Mouse (Mus musculus): ENCODE results near the gene Zfp553. TPM values are rescaled to one million over a fixed set of nuclear protein-coding genes. Genes with fewer than 3 reads are reported as not detected.

Gene Zfp553
- total RNA-seq, 2 experiments from 2014 or later: 2.9 to 10.0 TPM

DNA sequence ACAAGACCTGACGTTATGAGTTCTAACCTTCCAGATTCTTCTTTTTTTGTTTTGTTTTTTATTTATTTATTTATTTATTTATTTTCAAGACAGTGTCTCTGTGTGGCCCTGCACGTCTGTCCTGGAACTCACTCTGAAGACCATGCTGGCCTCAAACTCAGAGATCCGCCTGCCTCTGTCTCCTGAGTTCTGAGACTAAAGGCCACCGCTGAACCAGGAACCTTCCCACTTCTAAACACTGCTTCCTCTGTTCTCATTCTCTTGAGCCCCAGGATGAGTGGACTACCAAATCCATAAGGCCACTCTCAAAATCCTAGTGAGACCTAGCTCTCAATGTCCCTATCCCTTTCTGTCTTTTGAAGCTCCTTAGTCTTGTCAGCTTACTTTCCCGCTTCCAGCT lies 23.0 kb upstream of the Zfp553 start:
- ATAC-seq (replicated peaks; ENCODE audit: low FRiP score, poor library complexity, severe bottlenecking): no peak

- no peak for ATAC-seq (replicated peaks; ENCODE audit: low FRiP score, poor library complexity, severe bottlenecking)
These were observed 22.6 kb upstream of the Zfp553 start for GRCm38 (mm10) chr7:127210266-127210665.

GRCm38 (mm10) chr7:127211014-127211745 lies 21.7 kb upstream of the Zfp553 start:
- ATAC-seq (replicated peaks; ENCODE audit: low FRiP score, poor library complexity, severe bottlenecking): no peak

DNA sequence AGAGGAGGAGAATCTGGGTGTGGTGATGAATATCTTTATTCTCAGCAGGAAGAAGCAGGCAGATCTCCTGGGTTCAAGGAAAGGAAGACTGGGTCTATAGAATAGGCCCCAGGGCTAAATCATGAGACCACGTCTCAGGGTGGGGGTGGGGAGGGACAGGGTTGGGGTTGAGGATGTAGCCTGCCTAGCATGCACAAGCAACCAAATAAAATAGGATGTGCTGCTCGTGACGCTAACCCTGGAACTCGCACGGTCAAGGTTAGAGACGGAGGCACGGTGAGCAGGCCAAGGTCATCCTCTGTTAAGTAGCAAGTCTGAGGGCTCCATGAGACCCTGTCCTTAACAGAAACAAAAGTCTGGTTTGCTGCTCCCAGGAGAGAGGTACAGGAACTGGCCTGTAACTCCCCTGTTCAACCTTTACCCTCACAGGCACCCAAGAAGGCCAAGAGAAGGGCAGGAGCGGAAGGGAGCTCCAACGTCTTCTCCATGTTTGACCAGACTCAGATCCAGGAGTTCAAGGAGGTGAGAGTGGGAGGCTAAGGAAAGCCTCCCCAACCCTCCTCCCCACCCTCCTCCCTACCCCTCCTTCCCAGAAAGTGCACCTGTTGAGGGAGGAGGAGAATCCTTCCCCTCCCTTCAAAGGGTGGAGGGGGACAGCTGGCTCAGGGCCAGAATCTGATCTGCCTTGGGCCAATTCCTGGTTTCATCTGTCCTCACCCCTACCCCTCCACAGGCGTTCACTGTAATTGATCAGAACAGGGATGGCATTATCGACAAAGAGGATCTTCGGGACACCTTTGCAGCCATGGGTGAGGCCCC lies 20.2 kb upstream of the Zfp553 start:
- no peak for ATAC-seq (replicated peaks; ENCODE audit: low FRiP score, poor library complexity, severe bottlenecking)

- no peak for ATAC-seq (replicated peaks; ENCODE audit: low FRiP score, poor library complexity, severe bottlenecking)
These were observed 19.4 kb upstream of the Zfp553 start for GRCm38 (mm10) chr7:127213485-127213884.

GRCm38 (mm10) chr7:127213930-127214329 lies 18.9 kb upstream of the Zfp553 start:
- no peak for ATAC-seq (replicated peaks; ENCODE audit: low FRiP score, poor library complexity, severe bottlenecking)

DNA sequence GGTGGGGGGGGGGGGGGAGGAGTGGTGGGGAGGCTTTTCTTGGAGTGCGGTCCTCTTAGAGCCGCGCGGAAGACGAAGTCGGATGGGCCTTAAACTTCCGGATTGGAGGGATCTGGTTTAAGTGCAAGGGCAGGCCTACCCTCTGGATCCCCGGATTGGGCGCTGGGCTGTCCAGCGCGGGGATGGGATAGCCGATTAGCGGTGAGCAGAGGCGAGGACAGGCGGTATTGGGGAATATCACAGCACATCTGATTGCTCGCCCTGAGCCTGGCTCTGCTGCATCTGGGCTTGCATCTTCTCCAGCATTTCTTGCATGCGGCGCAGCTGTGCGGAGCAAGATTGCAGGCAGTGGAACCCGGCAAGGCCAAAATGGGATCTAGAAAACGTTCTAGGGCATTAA lies 18.3 kb upstream of the Zfp553 start:
- no peak for ATAC-seq (replicated peaks; ENCODE audit: low FRiP score, poor library complexity, severe bottlenecking)

DNA sequence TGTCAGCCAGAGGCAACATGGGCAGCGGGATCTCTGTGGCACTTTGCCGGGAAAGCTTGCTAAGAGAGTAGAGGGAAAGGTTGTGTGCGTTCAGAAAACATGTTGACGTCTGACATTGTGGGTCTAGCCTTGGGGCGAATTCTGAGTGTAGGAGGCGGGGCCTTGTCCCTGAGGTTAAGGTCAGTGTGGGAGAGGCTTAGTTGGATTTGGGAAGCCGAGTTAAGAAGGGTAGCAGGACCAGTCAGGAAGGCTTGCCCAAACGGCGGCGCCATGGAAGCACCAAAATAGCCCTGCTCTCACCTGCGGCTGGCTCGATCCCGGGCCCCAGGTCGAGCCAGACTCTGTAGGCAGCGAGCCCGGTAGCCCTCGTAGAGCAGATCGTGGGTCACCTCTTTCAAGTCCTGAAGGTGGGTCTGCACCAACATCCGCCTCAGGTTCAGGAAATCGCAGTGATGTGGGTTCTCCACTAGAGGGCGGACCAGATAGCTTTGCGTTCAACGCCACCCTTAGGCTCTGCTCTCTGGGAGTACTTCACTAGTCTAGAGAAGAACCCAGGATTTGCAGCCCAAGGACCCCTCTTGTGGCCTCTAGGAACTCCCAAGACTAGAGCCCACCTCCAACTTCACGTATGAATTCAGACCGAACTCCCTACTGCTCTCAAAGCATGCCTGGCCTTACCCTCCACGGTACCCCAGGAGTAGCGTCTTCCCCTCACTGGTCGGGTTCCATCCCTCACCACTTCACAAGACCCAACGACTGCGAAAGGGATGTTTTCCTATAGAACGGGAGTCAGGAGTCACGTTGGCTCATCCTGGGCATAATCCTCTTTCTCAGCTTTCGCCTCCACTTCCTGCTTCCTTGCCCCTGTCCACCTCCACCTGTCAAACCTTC lies 17.6 kb upstream of the Zfp553 start:
- peak; percentile 72 for ATAC-seq (replicated peaks; ENCODE audit: low FRiP score, poor library complexity, severe bottlenecking)

GRCm38 (mm10) chr7:127216307-127216706 lies 16.6 kb upstream of the Zfp553 start:
- no peak for ATAC-seq (replicated peaks; ENCODE audit: low FRiP score, poor library complexity, severe bottlenecking)

DNA sequence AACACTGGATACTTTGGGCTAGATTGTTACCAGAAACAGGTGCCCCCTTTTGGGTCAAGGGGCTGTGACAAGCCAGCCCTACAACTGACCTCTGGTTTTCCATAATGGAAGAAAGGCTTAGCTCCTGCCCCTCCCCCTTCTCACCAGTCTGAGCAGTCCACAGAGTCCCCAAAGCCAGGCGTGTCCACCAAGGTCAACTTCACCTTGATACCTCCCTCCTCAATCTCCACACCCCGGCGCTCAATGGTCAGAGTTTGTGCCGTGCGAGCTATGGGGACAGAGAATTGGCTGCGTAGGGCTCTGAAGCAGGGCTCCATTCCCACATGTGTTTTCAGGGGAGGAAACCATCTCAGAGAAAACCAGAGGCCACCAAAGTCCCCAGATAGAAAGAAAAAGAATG lies 15.4 kb upstream of the Zfp553 start:
- ATAC-seq (replicated peaks; ENCODE audit: low FRiP score, poor library complexity, severe bottlenecking): no peak

GRCm38 (mm10) chr7:127217901-127218642 lies 14.8 kb upstream of the Zfp553 start:
- ATAC-seq (replicated peaks; ENCODE audit: low FRiP score, poor library complexity, severe bottlenecking): no peak

GRCm38 (mm10) chr7:127218670-127219069 lies 14.2 kb upstream of the Zfp553 start:
- peak; percentile 65 for ATAC-seq (replicated peaks; ENCODE audit: low FRiP score, poor library complexity, severe bottlenecking)

DNA sequence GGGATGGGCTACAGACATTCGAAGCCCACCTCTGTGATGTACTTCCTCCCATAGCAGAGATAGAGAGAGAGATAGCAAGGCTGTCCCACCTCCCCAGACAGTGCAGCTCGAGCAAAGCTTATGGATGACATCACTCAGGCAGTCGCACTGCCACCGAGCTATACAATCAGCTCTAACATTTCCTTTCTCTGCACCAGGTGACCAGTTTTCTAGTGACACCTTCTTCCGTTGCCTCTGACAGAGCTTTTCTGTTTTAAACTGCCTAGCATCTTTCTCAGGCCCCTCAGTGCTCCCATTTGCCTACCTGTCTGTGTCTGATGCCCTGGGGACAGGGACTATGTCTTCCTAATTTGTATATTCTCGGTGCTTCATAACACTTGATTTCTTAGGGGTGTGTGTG lies 12.4 kb upstream of the Zfp553 start:
- ATAC-seq (replicated peaks; ENCODE audit: low FRiP score, poor library complexity, severe bottlenecking): no peak

DNA sequence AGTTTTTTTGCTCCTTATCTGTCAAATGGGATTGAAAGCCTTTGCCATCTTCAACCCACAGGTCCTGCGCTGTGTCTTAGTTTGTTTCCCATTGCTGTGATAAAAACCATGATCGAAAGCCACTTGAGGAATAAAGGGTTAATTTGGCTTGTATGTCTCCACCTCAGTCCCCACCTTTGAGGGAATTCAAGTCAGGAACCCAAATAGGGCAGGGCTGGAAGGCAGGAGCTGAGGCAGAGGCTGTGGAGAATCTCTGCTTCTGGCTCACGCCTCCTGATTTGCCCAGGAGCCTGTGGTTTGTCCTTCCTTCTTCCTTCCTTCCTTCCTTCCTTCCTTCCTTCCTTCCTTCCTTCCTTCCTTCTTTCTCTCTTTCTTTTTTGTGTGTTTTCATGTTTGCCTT lies 9.8 kb upstream of the Zfp553 start:
- ATAC-seq (replicated peaks; ENCODE audit: low FRiP score, poor library complexity, severe bottlenecking): no peak

- peak; percentile 68 for ATAC-seq (replicated peaks; ENCODE audit: low FRiP score, poor library complexity, severe bottlenecking)
These were observed 9.1 kb upstream of the Zfp553 start for GRCm38 (mm10) chr7:127223515-127224478.

GRCm38 (mm10) chr7:127224616-127225015 lies 8.2 kb upstream of the Zfp553 start:
- no peak for ATAC-seq (replicated peaks; ENCODE audit: low FRiP score, poor library complexity, severe bottlenecking)

DNA sequence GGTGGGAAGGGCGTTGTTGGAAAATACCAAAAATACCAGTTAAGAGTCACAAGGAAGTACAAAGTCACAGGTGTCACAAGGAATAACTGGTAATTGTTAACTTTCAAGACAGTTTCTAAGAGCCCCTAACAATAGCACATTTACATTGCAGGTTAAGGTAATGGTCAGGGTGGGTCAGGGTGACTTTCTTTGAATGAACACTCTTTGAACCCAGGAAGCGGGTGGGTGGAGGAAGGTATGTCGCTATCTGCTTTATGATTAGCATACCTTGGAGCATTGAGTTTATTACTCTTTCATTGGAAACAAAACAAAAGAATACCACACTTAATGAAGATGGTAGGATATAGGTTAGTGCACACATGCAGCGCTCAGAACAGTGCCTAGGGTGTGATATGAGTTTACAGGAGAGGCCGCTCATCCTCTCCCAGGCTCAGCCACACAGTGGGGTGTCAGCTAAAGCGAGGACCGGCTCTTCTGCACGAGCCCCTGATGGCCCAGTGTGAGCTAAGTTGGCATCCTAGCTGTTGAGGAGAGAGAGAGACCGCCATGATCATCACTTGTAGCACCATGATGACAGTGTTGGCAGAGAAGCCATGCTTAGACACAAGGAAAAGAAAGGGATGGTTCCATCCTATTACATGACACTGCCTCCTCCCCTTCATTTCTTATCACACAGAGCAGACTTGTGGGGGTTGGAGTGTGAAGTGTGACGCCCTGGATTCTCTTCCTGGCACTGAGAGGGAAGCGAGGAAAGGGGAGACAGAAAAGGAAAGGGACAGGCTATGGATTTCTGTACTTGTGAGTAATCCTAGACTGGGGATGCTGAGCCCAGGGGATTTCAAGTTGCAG lies 7.5 kb upstream of the Zfp553 start:
- ATAC-seq (replicated peaks; ENCODE audit: low FRiP score, poor library complexity, severe bottlenecking): peak; percentile 89

Measured in erythroid progenitor cell, adult 5-6 weeks (primary cell).